ENCODE assay signal across 10 mouse cellular contexts in the genomic region with DNA sequence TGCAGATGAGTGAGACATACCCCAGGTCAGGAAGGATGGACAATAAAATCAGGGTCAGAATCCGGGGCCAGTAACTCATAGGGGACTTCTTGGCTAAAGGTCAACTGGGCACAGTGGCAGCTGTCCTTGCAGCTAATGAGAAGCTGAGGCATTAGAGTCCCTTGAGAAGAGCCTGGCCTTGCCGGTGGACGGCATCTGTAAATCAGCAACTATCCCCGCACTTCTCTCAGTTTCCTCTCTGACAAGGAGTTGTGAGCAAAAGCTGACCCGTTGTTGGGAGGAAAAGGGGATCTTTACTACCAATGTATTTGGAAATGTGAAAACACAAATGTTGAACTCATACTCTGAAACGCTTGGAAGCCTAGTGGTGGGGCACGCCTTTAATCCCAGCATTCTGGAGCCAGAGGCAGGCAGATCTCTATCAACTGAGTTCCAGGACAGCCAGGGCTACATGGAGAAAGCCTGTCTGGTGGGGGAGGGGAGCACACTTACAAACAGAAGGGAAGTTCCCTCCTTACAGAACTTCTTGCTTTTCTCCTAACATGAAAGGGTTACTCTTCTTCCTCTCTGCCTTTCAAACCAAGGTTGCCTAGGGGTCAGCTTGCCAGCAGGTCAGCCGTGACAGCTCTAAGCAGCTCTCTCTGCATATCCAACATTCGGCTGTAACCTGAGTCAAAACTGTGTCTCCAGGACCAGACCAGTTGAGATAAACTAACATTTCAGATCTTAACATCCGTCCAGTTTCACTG. TPM values are rescaled to one million over a fixed set of nuclear protein-coding genes. Genes with fewer than 3 reads are reported as not detected.
DNase-seq lines count a peak whose midpoint lies in the region; ATAC-seq and TF ChIP-seq lines count a peak whose summit lies in the region.
"Had no signal": no experiment of that assay in that cellular context is flagged by ENCODE, and none has a peak within 500 bp of the region (broad histone marks: within the 10 kb centered on the region; RNA-seq: fewer than 3 reads in every experiment).

No protein-coding gene starts in this region.

- peak; percentile 17 for DNase-seq in thymus, postnatal 25 days
- DNase-seq in thymus, adult 18-20 months, result no peak
- DNase-seq in embryo, embryonic 11 days, result peak; percentile 51
- peak; percentile 62 for DNase-seq in kidney, adult 2 months
- DNase-seq in testis, postnatal 14 days (ENCODE audit: low spot score), result no peak
- DNase-seq: layer of hippocampus, postnatal 36 days; lung, embryonic 14.5 days had no signal

- no peak for ATAC-seq in frontal cortex, adult (ENCODE audit: low TSS enrichment)
- ATAC-seq in midbrain, embryonic 13.5 days, result no peak

- H3K27ac ChIP-seq in kidney, adult 2 months (ENCODE audit: insufficient read depth, low read depth, low read length), result peak overlapping the region; percentile 40
- H3K27ac ChIP-seq in midbrain, embryonic 13.5 days, result no peak overlapping the region
- H3K27ac ChIP-seq: neural tube, embryonic 13.5 days had no signal

- H3K4me1 ChIP-seq in kidney, adult 2 months (ENCODE audit: control insufficient read depth, insufficient read depth, low read length), result peaks cover 36% of the 10 kb centered on the region
- H3K4me1 ChIP-seq in midbrain, embryonic 13.5 days (replicated peaks), result 0 out of 2 replicates have a peak, but pooled peaks cover 4% of the 10 kb centered on the region
- H3K4me1 ChIP-seq: neural tube, embryonic 13.5 days had no signal

- no peaks in the 10 kb centered on the region for H3K27me3 ChIP-seq in kidney, adult 2 months (replicated peaks; ENCODE audit: control insufficient read depth, insufficient read depth, low read length)
- H3K27me3 ChIP-seq in midbrain, embryonic 13.5 days, result no peaks in the 10 kb centered on the region
- H3K27me3 ChIP-seq: neural tube, embryonic 13.5 days had no signal

- no peak overlapping the region for H3K4me3 ChIP-seq in kidney, adult 2 months (ENCODE audit: insufficient read depth, low read depth, low read length)
- H3K4me3 ChIP-seq in midbrain, embryonic 13.5 days (replicated peaks), result no peak overlapping the region
- H3K4me3 ChIP-seq: neural tube, embryonic 13.5 days had no signal

- no peak for TF ChIP-seq CTCF in kidney, adult 2 months (conservative IDR thresholded peaks at IDR 0.05; ENCODE audit: insufficient read depth, insufficient read length, low read depth, low read length)

- no peaks in the 10 kb centered on the region for H3K9me3 ChIP-seq in midbrain, embryonic 13.5 days
- H3K9me3 ChIP-seq: neural tube, embryonic 13.5 days had no signal

- no peak for TF ChIP-seq POLR2A in kidney, adult 2 months (IDR thresholded peaks at IDR 0.05; ENCODE audit: low read depth, low read length)

- H3K4me2 ChIP-seq in midbrain, embryonic 13.5 days (replicated peaks), result no peak overlapping the region
- H3K4me2 ChIP-seq: lung, embryonic 14.5 days; neural tube, embryonic 13.5 days had no signal

- no peaks in the 10 kb centered on the region; the same call in 1 of the 2 replicates for H3K36me3 ChIP-seq in kidney, adult 2 months (ENCODE audit: control insufficient read depth, insufficient read depth, low read length)
- peaks cover 3% of the 10 kb centered on the region; the same call in 1 of the 2 replicates for H3K36me3 ChIP-seq in midbrain, embryonic 13.5 days

- H3K9ac ChIP-seq in midbrain, embryonic 13.5 days (replicated peaks), result no peak overlapping the region
- H3K9ac ChIP-seq: lung, embryonic 14.5 days; neural tube, embryonic 13.5 days had no signal

- WGBS in kidney, adult 2 months, result 26% methylated on average over 10 of the region's 10 CpGs
- WGBS in midbrain, embryonic 13.5 days, result 72% methylated on average over 10 of the region's 10 CpGs

RNA-seq across cellular contexts. Expression of a gene that starts 14.1 kb away (rescaled TPM):
- 72.9 and 82.5 TPM in 2 replicates for polyA plus RNA-seq in kidney, adult 2 months (2012; rRNA removed)
- 64.2 and 65.9 TPM in 2 replicates for polyA plus RNA-seq in midbrain, embryonic 13.5 days (2015; fragmentation: Nextera tagmentation; extraction: Ambion mirVana)

RNA-seq across cellular contexts. Expression of a gene that starts 35.3 kb away (rescaled TPM):
- polyA plus RNA-seq in kidney, adult 2 months (2012; rRNA removed), result 4.7 and 7.7 TPM in 2 replicates
- 73.5 and 75.3 TPM in 2 replicates for polyA plus RNA-seq in midbrain, embryonic 13.5 days (2015; fragmentation: Nextera tagmentation; extraction: Ambion mirVana)

Comparison
In these comparisons a context has a peak if more than half of its experiments do, and no peak if none do; other contexts are left out.
1. DNase-seq: peak in thymus, postnatal 25 days (single experiment), embryo, embryonic 11 days (single experiment) and kidney, adult 2 months (single experiment); none in thymus, adult 18-20 months (0 of 2) and testis, postnatal 14 days (single experiment).